Mouse (Mus musculus) kidney, adult 2 months (tissue): ENCODE measurements around the gene Adat3. TPM values are rescaled to one million over a fixed set of nuclear protein-coding genes. Genes with fewer than 3 reads are reported as not detected.

Experiments used
- DNase-seq: peaks from one replicate; pipeline ENCODE4 v3.0.0; 2021
- H3K27ac ChIP-seq: fragments of 200-500 bp; 2 replicates; pipeline ENCODE4 v1.5.1; 2012; ENCODE audit warnings: low read depth, low read length, control low read depth, inconsistent platforms; ENCODE audit not compliant: insufficient read depth
- H3K27me3 ChIP-seq: fragments of 200-500 bp; replicated peaks from 2 replicates; pipeline ENCODE4 v1.6.1; 2012; ENCODE audit warnings: mild to moderate bottlenecking, moderate library complexity, low read length, inconsistent platforms; ENCODE audit not compliant: control insufficient read depth, insufficient read depth
- H3K36me3 ChIP-seq: fragments of 200-500 bp; 2 replicates; pipeline ENCODE4 v1.6.1; 2012; ENCODE audit warnings: mild to moderate bottlenecking, moderate library complexity, low read length, inconsistent platforms; ENCODE audit not compliant: control insufficient read depth, insufficient read depth
- H3K4me1 ChIP-seq: fragments of 200-500 bp; 2 replicates; pipeline ENCODE4 v1.6.1; 2011; ENCODE audit warnings: low read length; ENCODE audit not compliant: control insufficient read depth, insufficient read depth
- H3K4me3 ChIP-seq: fragments of 200-500 bp; 2 replicates; pipeline ENCODE4 v1.5.1; 2011; ENCODE audit warnings: mild to moderate bottlenecking, low read depth, low read length, control low read depth; ENCODE audit not compliant: insufficient read depth
- CTCF ChIP-seq: fragments of 200-500 bp; conservative IDR thresholded peaks from 2 replicates; pipeline ENCODE4 v1.5.1; 2011; ENCODE audit warnings: low read depth, mild to moderate bottlenecking, control low read depth, low read length, moderate library complexity, mixed read lengths; ENCODE audit not compliant: insufficient read depth, insufficient read length
- POLR2A ChIP-seq: fragments of 200-500 bp; IDR thresholded peaks from one replicate; pipeline ENCODE4 v1.6.1; 2011; ENCODE audit warnings: low read depth, low read length, control low read depth
- WGBS: fragments of 180-500 bp; shearing (Covaris S2); methylation state at CpG from one replicate; pipeline ENCODE4 v1.1.7; 2018; 5-methylcytosine and 5-hydroxymethylcytosine counted together
- polyA plus RNA-seq: library from polyadenylated mRNA; depleted of rRNA; stranded (reverse); fragments of >200 nt; gene quantifications from 2 replicates; pipeline ENCODE4 v1.2.3, GENCODE M21; 2012; rRNA removed

Adat3 gene
- polyA plus RNA-seq: 3.4 and 4.4 TPM in 2 replicates

GRCm38 (mm10) chr10:80602698-80603325 lies at the start of gene Adat3, which contains the start of gene Scamp4:
Gene Adat3, plus strand, starts transcription at chr10:80602880.
Gene Scamp4, plus strand, starts transcription at chr10:80602872.
- under 1% methylated on average over 54 of the region's 54 CpGs for WGBS
- DNase-seq: peak; percentile 97
- Histone ChIP-seq H3K27ac (peak within 1 kb of the TSS; percentile 67), H3K36me3 (no peaks in the 10 kb centered on the region), H3K27me3 (no peaks in the 10 kb centered on the region), H3K4me3 (peak within 1 kb of the TSS; percentile 87), H3K4me1 (peaks cover 8% of the 10 kb centered on the region)
- TF ChIP-seq CTCF (no peak), POLR2A (no peak)

GRCm38 (mm10) chr10:80553575-80553974 lies 49.1 kb upstream of the Adat3 start:
- no peak for DNase-seq
- WGBS: 76% methylated on average over 8 of the region's 8 CpGs
- TF ChIP-seq POLR2A: no peak
- TF ChIP-seq CTCF: no peak
- H3K36me3 ChIP-seq: no peaks in the 10 kb centered on the region
- no peak overlapping the region for H3K27ac ChIP-seq
- H3K27me3 ChIP-seq: no peaks in the 10 kb centered on the region
- H3K4me1 ChIP-seq: peaks cover 22% of the 10 kb centered on the region
- no peak overlapping the region for H3K4me3 ChIP-seq

GRCm38 (mm10) chr10:80553997-80554396 lies 48.7 kb upstream of the Adat3 start:
- Histone ChIP-seq H3K4me3 (no peak overlapping the region), H3K27me3 (no peaks in the 10 kb centered on the region), H3K27ac (no peak overlapping the region), H3K36me3 (no peaks in the 10 kb centered on the region), H3K4me1 (peaks cover 26% of the 10 kb centered on the region)
- no peak for DNase-seq
- WGBS: 53% methylated on average over 6 of the region's 6 CpGs
- TF ChIP-seq CTCF (no peak), POLR2A (no peak)

- no peaks in the 10 kb centered on the region for H3K36me3 ChIP-seq
- no peak overlapping the region for H3K4me3 ChIP-seq
- H3K27me3 ChIP-seq: no peaks in the 10 kb centered on the region
- TF ChIP-seq CTCF (peak; percentile 79), POLR2A (no peak)
- peaks cover 40% of the 10 kb centered on the region for H3K4me1 ChIP-seq
- WGBS: 23% methylated on average over 5 of the region's 5 CpGs
- peak; percentile 88 for DNase-seq
- peak overlapping the region; percentile 44 for H3K27ac ChIP-seq
Observed at GRCm38 (mm10) chr10:80557346-80557965, 45.2 kb upstream of the Adat3 start.

- H3K4me3 ChIP-seq: no peak overlapping the region
- H3K27me3 ChIP-seq: no peaks in the 10 kb centered on the region
Observed at GRCm38 (mm10) chr10:80559431-80559830, 43.2 kb upstream of the Adat3 start.

GRCm38 (mm10) chr10:80560621-80561020 lies 42.1 kb upstream of the Adat3 start:
- no peaks in the 10 kb centered on the region for H3K27me3 ChIP-seq
- DNase-seq: peak; percentile 49
- TF ChIP-seq POLR2A (no peak), CTCF (no peak)
- H3K36me3 ChIP-seq: no peaks in the 10 kb centered on the region
- H3K4me1 ChIP-seq: peaks cover 35% of the 10 kb centered on the region
- H3K27ac ChIP-seq: peak overlapping the region; percentile 98; the same call in 1 of the 2 replicates
- under 1% methylated on average over 13 of the region's 13 CpGs for WGBS
- peak overlapping the region; percentile 90 for H3K4me3 ChIP-seq

More at GRCm38 (mm10) chr10:80559431-80559830, 43.2 kb upstream of the Adat3 start:
- no peak for DNase-seq
- WGBS: 73% methylated on average over 7 of the region's 7 CpGs
- peaks cover 35% of the 10 kb centered on the region for H3K4me1 ChIP-seq
- no peaks in the 10 kb centered on the region for H3K36me3 ChIP-seq
- H3K27ac ChIP-seq: no peak overlapping the region
- TF ChIP-seq CTCF: no peak
- TF ChIP-seq POLR2A: no peak
